Mouse (Mus musculus) thymus, adult 2 months (tissue): ENCODE results near the gene Txnrd2.

Experiments used
- CTCF ChIP-seq: fragments of 200-500 bp; IDR thresholded peaks from 2 replicates; pipeline ENCODE4 v1.5.1; 2012; ENCODE audit warnings: mild to moderate bottlenecking, control low read depth, low read length, moderate library complexity, borderline replicate concordance; ENCODE audit not compliant: control insufficient read depth, poor library complexity, insufficient read depth; ENCODE audit errors: extremely low read depth
- POLR2A ChIP-seq: fragments of 200-500 bp; IDR thresholded peaks from 2 replicates; pipeline ENCODE4 v1.6.1; 2012; ENCODE audit warnings: mild to moderate bottlenecking, low read length, control low read depth, moderate library complexity; ENCODE audit not compliant: control insufficient read depth, poor library complexity, insufficient read depth; ENCODE audit errors: extremely low read depth

DNA sequence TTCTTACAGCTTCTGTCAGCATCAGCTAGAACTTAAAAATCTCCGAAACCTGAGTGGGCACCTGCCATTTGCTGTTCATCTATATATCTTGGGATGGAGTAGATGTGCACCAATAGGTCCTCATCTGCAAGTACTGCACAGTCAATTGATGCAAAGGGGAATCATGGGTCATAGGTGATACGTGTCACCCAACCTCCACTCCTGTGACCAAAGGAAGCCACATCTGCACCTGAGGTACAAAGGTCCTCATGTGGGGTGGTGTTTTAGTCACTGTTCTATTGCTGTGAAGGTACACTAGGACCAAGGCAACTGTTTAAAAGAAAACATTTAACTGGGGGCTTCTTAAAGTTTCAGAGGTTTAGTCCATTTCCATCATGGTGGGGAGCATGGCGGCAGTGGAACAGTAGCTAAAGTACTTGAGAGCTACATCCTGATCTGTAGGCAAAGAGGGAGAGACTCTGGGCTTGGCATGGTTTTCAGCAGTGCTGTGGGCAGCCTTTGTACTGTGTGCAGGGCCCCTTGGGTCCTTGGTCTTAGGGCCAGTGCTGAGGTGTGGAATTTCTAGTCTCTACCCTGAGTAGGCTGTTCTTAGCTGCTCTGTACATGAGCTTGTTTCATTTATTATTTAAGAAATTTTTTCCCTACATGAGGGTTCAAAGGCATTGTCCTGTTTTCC lies 80.5 kb downstream of the Txnrd2 start:
- TF ChIP-seq POLR2A (no peak), CTCF (no peak)
